Mouse (Mus musculus): ENCODE data around the gene Pkdrej.

- TF ChIP-seq CTCF (IDR thresholded peaks at IDR 0.05; ENCODE audit: extremely low read depth, insufficient read length, insufficient replicate concordance, low read depth, low read length) (no peak), POLR2A (IDR thresholded peaks at IDR 0.05; ENCODE audit: low read depth, low read length) (no peak)
Measured at GRCm38 (mm10) chr15:85809091-85809490, 12.4 kb downstream of the Pkdrej start.

Measured in small intestine, adult 2 months (tissue).